Mouse (Mus musculus): ENCODE results near the gene Itga2b. TPM values are rescaled to one million over a fixed set of nuclear protein-coding genes. Genes with fewer than 3 reads are reported as not detected.

Itga2b gene
- 28.4 and 35.4 TPM in 2 replicates for polyA plus RNA-seq (2012; rRNA removed)
- polyA plus RNA-seq (2014; fragmentation: Nextera tagmentation; extraction: Ambion mirVana), result 20.0 and 27.3 TPM in 2 replicates

DNA sequence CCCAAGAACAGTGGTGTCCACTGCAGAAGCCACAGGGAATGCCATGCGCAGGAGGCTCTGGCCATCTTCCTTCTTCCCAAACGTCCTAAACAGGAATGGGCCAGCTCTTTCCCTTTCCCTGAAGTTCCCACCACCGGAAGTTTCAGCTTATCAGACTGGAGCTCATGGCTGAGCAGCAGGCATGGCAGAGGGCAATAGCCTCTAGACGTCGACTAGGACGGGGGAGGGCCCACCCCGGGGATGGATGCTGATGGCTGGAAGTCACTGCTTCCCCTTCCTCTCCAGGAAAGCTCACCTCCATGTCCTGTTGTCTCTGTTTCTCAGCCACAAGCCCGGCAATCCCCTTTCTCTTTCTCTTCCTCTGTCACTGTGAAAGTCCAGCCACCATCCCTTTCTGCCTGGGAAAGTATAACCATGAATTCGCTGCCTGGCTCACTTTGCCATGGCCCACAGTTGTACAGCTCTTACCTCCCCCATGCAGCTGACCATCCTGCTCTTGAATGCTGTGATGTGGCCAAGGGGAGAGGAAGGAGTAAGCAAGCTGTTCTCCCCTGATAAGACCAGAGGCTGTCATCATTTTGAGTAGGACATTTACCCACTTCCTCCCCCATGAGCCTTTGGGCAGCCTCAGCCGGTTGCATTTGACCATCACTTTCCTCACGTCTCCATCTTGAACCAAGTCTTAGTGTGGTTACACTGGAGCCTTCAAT is at the start of gene Itga2b:
Itga2b (minus strand) TSS at position 475 of the 710 bp plus-strand sequence.
- Histone ChIP-seq H3K27ac (peak within 1 kb of the TSS; percentile 47), H3K36me3 (replicated peaks; ENCODE audit: control insufficient read depth, insufficient read depth, low read depth) (no peaks in the 10 kb centered on the region), H3K9me3 (ENCODE audit: control insufficient read depth, low read length) (no peaks in the 10 kb centered on the region), H3K4me3 (ENCODE audit: insufficient read depth in 1 of 2, low read depth in 2 of 2, low read length in 2 of 2) (peak within 1 kb of the TSS; percentile 22 to 59), H3K4me1 (replicated peaks; ENCODE audit: control insufficient read depth in 2 of 2, insufficient read depth in 2 of 2, low read length in 1 of 2) (peaks cover 22 to 39% of the 10 kb centered on the region in 2 experiments), H3K9ac (replicated peaks) (peak within 1 kb of the TSS; percentile 49), H3K27me3 (ENCODE audit: control insufficient read depth, insufficient read depth, low read length) (no peaks in the 10 kb centered on the region), H3K4me2 (ENCODE audit: low read depth) (peak within 1 kb of the TSS; percentile 55)
- ATAC-seq (ENCODE audit: insufficient read depth) (peak; percentile 73), DNase-seq (ENCODE audit: low read depth in 3 of 3, low spot score in 3 of 3) (peak; percentile 54 to 60 (median 60))
- TF ChIP-seq CTCF (IDR thresholded peaks at IDR 0.05; ENCODE audit: low read depth) (no peak), EP300 (IDR thresholded peaks at IDR 0.05; ENCODE audit: low read depth) (peak; percentile 67; the same call in 1 of the 2 replicates)
- whole genome bisulfite sequencing (ENCODE audit: insufficient replicate concordance), result 10% methylated on average over 11 of the region's 11 CpGs

DNA sequence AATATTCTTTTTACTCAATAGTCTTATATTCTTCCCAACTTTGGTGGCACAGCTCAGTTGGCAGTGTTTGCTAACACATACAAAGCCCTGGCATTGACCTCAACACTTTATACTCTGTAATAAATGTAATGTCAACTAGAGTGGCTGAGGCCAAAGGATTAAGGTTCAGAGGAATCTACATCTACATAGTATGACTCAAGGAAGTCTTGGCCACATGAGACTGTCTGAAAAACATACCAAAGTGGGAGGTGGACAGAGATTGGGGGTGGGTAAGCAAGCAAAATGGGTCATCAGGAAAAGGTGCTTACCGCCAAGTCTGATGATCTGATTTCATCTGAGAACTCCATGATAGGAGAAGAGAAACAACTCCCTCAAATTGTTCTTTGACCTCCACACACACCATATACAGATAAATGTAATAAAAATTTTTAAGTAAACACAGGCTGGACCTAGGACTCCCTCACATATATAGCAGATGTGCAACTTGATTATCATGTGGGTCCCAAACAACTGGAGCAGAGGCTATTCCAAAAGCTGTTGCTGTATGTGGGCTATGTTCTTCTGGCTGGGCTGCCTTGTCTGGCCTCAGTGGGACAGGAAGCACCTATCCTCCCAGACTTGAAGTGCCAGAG is 45.0 kb upstream of the Itga2b start:
- Histone ChIP-seq H3K9ac (replicated peaks) (no peak overlapping the region), H3K4me1 (replicated peaks; ENCODE audit: control insufficient read depth in 2 of 2, insufficient read depth in 2 of 2, low read length in 1 of 2) (no peaks in the 10 kb centered on the region), H3K36me3 (replicated peaks; ENCODE audit: control insufficient read depth, insufficient read depth, low read depth) (no peaks in the 10 kb centered on the region; the same call in none of the 2 replicates), H3K27ac (no peak overlapping the region), H3K27me3 (ENCODE audit: control insufficient read depth, insufficient read depth, low read length) (no peaks in the 10 kb centered on the region), H3K9me3 (ENCODE audit: control insufficient read depth, low read length) (no peaks in the 10 kb centered on the region), H3K4me3 (ENCODE audit: insufficient read depth in 1 of 2, low read depth in 2 of 2, low read length in 2 of 2) (no peak overlapping the region), H3K4me2 (ENCODE audit: low read depth) (no peak overlapping the region)
- DNase-seq (ENCODE audit: low read depth in 3 of 3, low spot score in 3 of 3), result no peak
- no peak for ATAC-seq (ENCODE audit: insufficient read depth)
- 76% methylated on average over 1 of the region's 1 CpGs for WGBS (ENCODE audit: insufficient replicate concordance)
- no peak for TF ChIP-seq CTCF (IDR thresholded peaks at IDR 0.05; ENCODE audit: low read depth)
- TF ChIP-seq EP300 (IDR thresholded peaks at IDR 0.05; ENCODE audit: low read depth), result no peak

DNA sequence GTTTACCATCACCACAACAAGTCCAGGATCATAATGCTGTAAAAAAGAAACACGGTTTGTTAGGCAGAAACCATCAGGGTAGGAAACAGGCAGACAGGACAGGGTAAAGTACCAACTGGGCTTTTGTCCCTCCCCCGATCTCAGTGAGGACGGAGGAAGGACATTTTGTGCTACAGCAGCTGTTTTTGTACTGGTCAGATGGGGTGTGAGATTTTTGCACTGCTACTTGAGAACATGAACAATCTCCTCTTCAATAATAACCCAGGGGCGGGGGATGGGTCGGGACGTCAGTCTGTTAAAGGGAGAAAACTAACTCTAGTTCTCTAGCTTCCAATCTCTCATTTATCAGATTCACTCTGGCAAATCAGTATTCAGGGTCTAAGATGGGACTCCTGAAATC is 40.3 kb upstream of the Itga2b start:
- Histone ChIP-seq H3K27me3 (ENCODE audit: control insufficient read depth, insufficient read depth, low read length) (no peaks in the 10 kb centered on the region), H3K4me1 (replicated peaks; ENCODE audit: control insufficient read depth in 2 of 2, insufficient read depth in 2 of 2, low read length in 1 of 2) (no peaks in the 10 kb centered on the region), H3K9ac (replicated peaks) (no peak overlapping the region), H3K27ac (no peak overlapping the region), H3K4me2 (ENCODE audit: low read depth) (no peak overlapping the region), H3K9me3 (ENCODE audit: control insufficient read depth, low read length) (no peaks in the 10 kb centered on the region), H3K4me3 (ENCODE audit: insufficient read depth in 1 of 2, low read depth in 2 of 2, low read length in 2 of 2) (no peak overlapping the region), H3K36me3 (replicated peaks; ENCODE audit: control insufficient read depth, insufficient read depth, low read depth) (no peaks in the 10 kb centered on the region; the same call in none of the 2 replicates)
- DNase-seq (ENCODE audit: low read depth in 3 of 3, low spot score in 3 of 3) (no peak), ATAC-seq (ENCODE audit: insufficient read depth) (no peak)
- TF ChIP-seq CTCF (IDR thresholded peaks at IDR 0.05; ENCODE audit: low read depth) (no peak), EP300 (IDR thresholded peaks at IDR 0.05; ENCODE audit: low read depth) (no peak)
- WGBS (ENCODE audit: insufficient replicate concordance), result 83% methylated on average over 6 of the region's 6 CpGs

DNA sequence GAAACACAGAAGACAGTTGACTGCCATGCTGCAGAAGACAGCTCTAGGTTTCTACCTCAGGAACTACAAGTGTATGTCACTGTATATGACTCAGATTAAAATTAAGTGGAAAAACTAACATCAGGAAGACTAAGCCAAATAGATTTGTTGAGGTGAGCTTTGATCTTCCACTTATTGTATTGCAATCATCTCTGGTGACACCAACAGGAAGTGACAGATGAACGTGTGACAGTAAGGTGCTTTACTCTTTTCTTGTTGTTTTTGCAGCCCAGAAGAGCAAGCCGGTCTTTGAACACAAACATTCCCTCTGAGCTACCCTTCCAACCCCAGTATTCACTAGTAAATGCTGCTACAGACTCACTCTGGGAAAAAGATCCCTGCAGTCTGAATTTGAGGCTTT is 26.8 kb upstream of the Itga2b start:
- H3K4me1 ChIP-seq (replicated peaks; ENCODE audit: control insufficient read depth in 2 of 2, insufficient read depth in 2 of 2, low read length in 1 of 2), result peaks cover 0 to 6% of the 10 kb centered on the region in 2 experiments; a peak in 2 of 4 replicates
- no peak overlapping the region for H3K4me3 ChIP-seq (ENCODE audit: insufficient read depth in 1 of 2, low read depth in 2 of 2, low read length in 2 of 2)
- 63% methylated on average over 2 of the region's 2 CpGs for WGBS (ENCODE audit: insufficient replicate concordance)
- no peak overlapping the region for H3K27ac ChIP-seq
- DNase-seq (ENCODE audit: low read depth in 3 of 3, low spot score in 3 of 3) (no peak), ATAC-seq (ENCODE audit: insufficient read depth) (no peak)
- TF ChIP-seq EP300 (IDR thresholded peaks at IDR 0.05; ENCODE audit: low read depth) (no peak), CTCF (IDR thresholded peaks at IDR 0.05; ENCODE audit: low read depth) (no peak)
- H3K9me3 ChIP-seq (ENCODE audit: control insufficient read depth, low read length), result no peaks in the 10 kb centered on the region
- peaks cover 9% of the 10 kb centered on the region for H3K36me3 ChIP-seq (replicated peaks; ENCODE audit: control insufficient read depth, insufficient read depth, low read depth)
- no peaks in the 10 kb centered on the region for H3K27me3 ChIP-seq (ENCODE audit: control insufficient read depth, insufficient read depth, low read length)
- H3K4me2 ChIP-seq (ENCODE audit: low read depth), result no peak overlapping the region
- no peak overlapping the region for H3K9ac ChIP-seq (replicated peaks)

DNA sequence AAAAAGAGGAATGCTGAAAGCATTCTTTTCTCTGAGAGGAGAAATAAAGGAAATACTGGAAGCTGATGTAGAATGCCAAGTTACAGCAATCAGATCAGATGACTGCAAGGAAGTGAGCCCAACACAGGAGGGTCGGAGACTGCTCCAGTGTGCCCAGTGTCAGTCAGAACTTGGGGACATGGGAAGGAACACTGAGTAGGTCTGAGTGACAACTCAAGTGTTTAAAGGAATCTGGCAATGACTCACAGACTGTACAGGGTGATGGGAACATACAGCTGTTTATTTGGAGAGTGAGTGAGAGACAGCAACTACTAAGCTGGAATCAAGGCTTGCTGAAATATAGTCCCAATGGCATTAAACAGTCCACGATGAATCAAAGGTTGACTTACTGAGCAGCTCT is 26.3 kb upstream of the Itga2b start:
- no peak for ATAC-seq (ENCODE audit: insufficient read depth)
- no peak overlapping the region for H3K9ac ChIP-seq (replicated peaks)
- no peak overlapping the region for H3K4me2 ChIP-seq (ENCODE audit: low read depth)
- peaks cover 9% of the 10 kb centered on the region for H3K36me3 ChIP-seq (replicated peaks; ENCODE audit: control insufficient read depth, insufficient read depth, low read depth)
- peaks cover 0 to 6% of the 10 kb centered on the region in 2 experiments; a peak in 2 of 4 replicates for H3K4me1 ChIP-seq (replicated peaks; ENCODE audit: control insufficient read depth in 2 of 2, insufficient read depth in 2 of 2, low read length in 1 of 2)
- H3K4me3 ChIP-seq (ENCODE audit: insufficient read depth in 1 of 2, low read depth in 2 of 2, low read length in 2 of 2), result no peak overlapping the region
- no peaks in the 10 kb centered on the region for H3K9me3 ChIP-seq (ENCODE audit: control insufficient read depth, low read length)
- TF ChIP-seq EP300 (IDR thresholded peaks at IDR 0.05; ENCODE audit: low read depth) (no peak), CTCF (IDR thresholded peaks at IDR 0.05; ENCODE audit: low read depth) (no peak)
- no peak overlapping the region for H3K27ac ChIP-seq
- 83% methylated on average over 2 of the region's 2 CpGs for WGBS (ENCODE audit: insufficient replicate concordance)
- H3K27me3 ChIP-seq (ENCODE audit: control insufficient read depth, insufficient read depth, low read length), result no peaks in the 10 kb centered on the region
- DNase-seq (ENCODE audit: low read depth in 3 of 3, low spot score in 3 of 3), result no peak
